Mouse (Mus musculus) forebrain, embryonic 15.5 days (tissue): ENCODE measurements around the gene Il9r. TPM values are rescaled to one million over a fixed set of nuclear protein-coding genes. Genes with fewer than 3 reads are reported as not detected.
"Not testable (repeated sequence)": the region's sequence is repeated elsewhere in the genome, so short reads cannot be mapped to it uniquely, and the experiment has no call there.

Experiments used
- ATAC-seq: fragments of 200-750 bp; cut with Nextera tagmentation; replicated peaks from 2 replicates; pipeline ENCODE4 v1.8.0; 2017; ENCODE audit warnings: mild to moderate bottlenecking, moderate TSS enrichment, moderate library complexity
- H3K27ac ChIP-seq: fragments of 300-500 bp; sonication (generic); replicated peaks from 2 replicates; pipeline ENCODE4 v1.5.1; 2015; ENCODE audit warnings: mild to moderate bottlenecking, inconsistent platforms
- H3K27me3 ChIP-seq: fragments of 300-500 bp; sonication (generic); 2 replicates; pipeline ENCODE4 v1.6.1; 2015; ENCODE audit warnings: inconsistent platforms
- H3K36me3 ChIP-seq: fragments of 300-500 bp; sonication (generic); 2 replicates; pipeline ENCODE4 v1.6.1; 2015; ENCODE audit warnings: mild to moderate bottlenecking, inconsistent platforms
- H3K4me1 ChIP-seq: fragments of 300-500 bp; sonication (generic); 2 replicates; pipeline ENCODE4 v1.6.1; 2015; ENCODE audit warnings: inconsistent platforms
- H3K4me2 ChIP-seq: fragments of 300-500 bp; sonication (generic); replicated peaks from 2 replicates; pipeline ENCODE4 v1.6.1; 2015; ENCODE audit warnings: mild to moderate bottlenecking, inconsistent platforms
- H3K4me3 ChIP-seq: fragments of 300-500 bp; sonication (generic); 2 replicates; pipeline ENCODE4 v1.5.1; 2015; ENCODE audit warnings: mild to moderate bottlenecking, inconsistent platforms
- H3K9ac ChIP-seq: fragments of 300-500 bp; sonication (generic); replicated peaks from 2 replicates; pipeline ENCODE4 v1.6.1; 2015; ENCODE audit warnings: mild to moderate bottlenecking, inconsistent platforms
- H3K9me3 ChIP-seq: fragments of 300-500 bp; sonication (generic); 2 replicates; pipeline ENCODE4 v1.6.1; 2016; ENCODE audit warnings: inconsistent platforms
- WGBS: fragments of 180-500 bp; shearing (Covaris S2); methylation state at CpG from one replicate; pipeline ENCODE4 v1.1.7; 2015; ENCODE audit warnings: mixed read lengths; 5-methylcytosine and 5-hydroxymethylcytosine counted together
- polyA plus RNA-seq: library from polyadenylated mRNA; unstranded; fragments of >200 nt; fragmentation: Nextera tagmentation; extraction: Ambion mirVana; gene quantifications from 2 replicates; pipeline ENCODE4 v1.2.1, GENCODE M21; 2015

Gene Il9r
- polyA plus RNA-seq, 1 experiment from 2014 or later: not detected

- Histone ChIP-seq H3K4me3 (no peak overlapping the region), H3K9ac (no peak overlapping the region), H3K4me1 (0 out of 2 replicates have a peak, but pooled peaks cover 8% of the 10 kb centered on the region), H3K9me3 (no peaks in the 10 kb centered on the region), H3K36me3 (no peaks in the 10 kb centered on the region; the same call in 1 of the 2 replicates), H3K27ac (no peak overlapping the region), H3K27me3 (0 out of 2 replicates have a peak, but pooled peaks cover under 1% of the 10 kb centered on the region), H3K4me2 (no peak overlapping the region)
- 92% methylated on average over 18 of the region's 18 CpGs for WGBS
- ATAC-seq: no peak
These were observed 15.5 kb upstream of the Il9r start for GRCm38 (mm10) chr11:32215372-32216162.

- no peak overlapping the region for H3K27ac ChIP-seq
- peaks cover 15% of the 10 kb centered on the region; the same call in 1 of the 2 replicates for H3K36me3 ChIP-seq
- H3K4me1 ChIP-seq: peaks cover 6% of the 10 kb centered on the region
- H3K9me3 ChIP-seq: no peaks in the 10 kb centered on the region
- no peak for ATAC-seq
- no peak overlapping the region for H3K4me3 ChIP-seq
- H3K4me2 ChIP-seq: no peak overlapping the region
- 89% methylated on average over 9 of the region's 9 CpGs for WGBS
- H3K9ac ChIP-seq: no peak overlapping the region
- no peaks in the 10 kb centered on the region for H3K27me3 ChIP-seq
These were observed 10.5 kb upstream of the Il9r start for GRCm38 (mm10) chr11:32210623-32211022.

- Histone ChIP-seq H3K4me1 (peaks cover 11% of the 10 kb centered on the region), H3K9me3 (no peaks in the 10 kb centered on the region), H3K9ac (peak within 1 kb of the TSS; percentile 72), H3K36me3 (peaks cover 15% of the 10 kb centered on the region; the same call in 1 of the 2 replicates), H3K4me3 (peak within 1 kb of the TSS; percentile 65), H3K4me2 (peak within 1 kb of the TSS; percentile 73), H3K27me3 (no peaks in the 10 kb centered on the region), H3K27ac (peak within 1 kb of the TSS; percentile 53)
- ATAC-seq: peak; percentile 100
- under 1% methylated on average over 52 of the region's 52 CpGs for WGBS
These were observed 5.2 kb upstream of the Il9r start, which contains the start of gene Snrnp25 for GRCm38 (mm10) chr11:32205058-32205873. TSS of gene Snrnp25 (plus strand) at chr11:32205415.

- H3K36me3 ChIP-seq: no peaks in the 10 kb centered on the region
- H3K9ac ChIP-seq: no peak overlapping the region
- ATAC-seq: no peak
- H3K27ac ChIP-seq: no peak overlapping the region
- no peak overlapping the region for H3K4me2 ChIP-seq
- H3K27me3 ChIP-seq: no peaks in the 10 kb centered on the region
- H3K9me3 ChIP-seq: no peaks in the 10 kb centered on the region
- H3K4me3 ChIP-seq: no peak overlapping the region
- H3K4me1 ChIP-seq: peaks cover 11% of the 10 kb centered on the region
- 81% methylated on average over 11 of the region's 11 CpGs for WGBS
These were observed 2.0 kb upstream of the Il9r start for GRCm38 (mm10) chr11:32201922-32202685.

DNA sequence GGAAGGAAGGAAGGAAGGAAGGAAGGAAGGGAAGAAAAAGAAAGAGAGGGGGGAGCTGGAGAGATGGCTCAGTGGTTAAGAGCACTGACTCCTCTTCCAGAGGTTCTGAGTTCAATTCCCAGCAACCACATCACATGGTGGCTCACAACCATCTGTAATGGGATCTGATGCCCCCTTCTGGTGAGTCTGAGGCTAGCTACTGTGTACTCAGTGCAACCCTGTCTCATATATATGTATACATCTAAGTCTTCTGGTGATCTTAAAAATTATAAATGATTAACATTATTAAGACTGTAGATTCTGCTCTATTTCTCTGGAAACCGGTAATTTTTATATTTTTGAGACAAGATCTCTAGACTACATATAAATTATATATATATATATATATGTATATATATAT is 913 bp upstream of the Il9r start:
- H3K4me2 ChIP-seq: not testable (repeated sequence)

GRCm38 (mm10) chr11:32199230-32199629 is 849 bp downstream of the Il9r start:
- Histone ChIP-seq H3K27ac (no peak overlapping the region), H3K4me2 (no peak overlapping the region), H3K36me3 (no peaks in the 10 kb centered on the region), H3K4me3 (no peak overlapping the region), H3K9ac (no peak overlapping the region), H3K9me3 (no peaks in the 10 kb centered on the region), H3K27me3 (no peaks in the 10 kb centered on the region), H3K4me1 (no peaks in the 10 kb centered on the region)
- no peak for ATAC-seq
- WGBS: 39% methylated on average over 6 of the region's 6 CpGs

More for the DNA sequence above, 913 bp upstream of the Il9r start:
- not testable (repeated sequence) for H3K27ac ChIP-seq, ATAC-seq, H3K9ac ChIP-seq, H3K27me3 ChIP-seq, H3K9me3 ChIP-seq, H3K36me3 ChIP-seq, H3K4me3 ChIP-seq, H3K4me1 ChIP-seq
- 77% methylated on average over 1 of the region's 1 CpGs for WGBS

DNA sequence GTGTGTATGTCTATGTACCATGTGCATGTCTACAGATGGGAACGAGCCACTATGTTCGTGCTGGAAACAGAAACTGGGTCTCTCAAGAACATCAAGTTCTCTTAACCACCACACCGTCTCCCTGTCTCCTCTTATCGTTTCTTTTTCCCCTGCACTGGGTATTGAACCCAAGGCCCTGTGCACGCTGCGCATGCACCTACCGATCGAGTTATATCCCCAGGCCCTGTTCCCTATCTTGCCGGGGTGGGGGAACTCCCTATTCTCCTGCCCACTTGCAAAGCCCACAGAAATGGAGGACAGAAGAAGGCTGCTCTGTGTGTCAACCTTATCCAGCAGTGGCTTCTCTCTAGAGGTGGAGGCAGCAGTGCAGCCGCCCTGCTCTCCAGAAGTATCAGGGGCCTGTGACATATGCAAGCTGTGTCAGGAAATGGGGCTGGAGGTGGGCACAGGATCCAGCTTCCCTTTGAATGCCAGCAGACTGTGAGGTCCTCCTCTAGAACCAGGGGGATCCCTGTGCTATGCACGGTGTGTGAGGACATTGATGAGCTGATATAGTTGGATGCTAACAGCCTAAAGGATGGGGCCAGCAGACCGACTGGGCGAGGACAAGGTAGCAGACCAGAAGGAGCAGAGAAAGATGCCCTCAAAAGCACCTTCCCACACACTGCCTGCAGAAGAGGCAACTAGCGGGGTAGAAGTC is 1.7 kb downstream of the Il9r start:
- Histone ChIP-seq H3K4me1 (no peaks in the 10 kb centered on the region), H3K27me3 (no peaks in the 10 kb centered on the region), H3K4me3 (no peak overlapping the region), H3K36me3 (no peaks in the 10 kb centered on the region), H3K9me3 (no peaks in the 10 kb centered on the region), H3K27ac (no peak overlapping the region), H3K4me2 (no peak overlapping the region), H3K9ac (no peak overlapping the region)
- ATAC-seq: no peak
- 72% methylated on average over 14 of the region's 14 CpGs for WGBS

- WGBS: 78% methylated on average over 3 of the region's 3 CpGs
- no peak overlapping the region for H3K4me2 ChIP-seq
- H3K4me1 ChIP-seq: no peaks in the 10 kb centered on the region
- no peak overlapping the region for H3K27ac ChIP-seq
- H3K9me3 ChIP-seq: no peaks in the 10 kb centered on the region
- no peaks in the 10 kb centered on the region for H3K27me3 ChIP-seq
- no peak for ATAC-seq
- H3K9ac ChIP-seq: no peak overlapping the region
- H3K4me3 ChIP-seq: no peak overlapping the region
- H3K36me3 ChIP-seq: no peaks in the 10 kb centered on the region
These were observed 2.3 kb downstream of the Il9r start for GRCm38 (mm10) chr11:32197766-32198165.

DNA sequence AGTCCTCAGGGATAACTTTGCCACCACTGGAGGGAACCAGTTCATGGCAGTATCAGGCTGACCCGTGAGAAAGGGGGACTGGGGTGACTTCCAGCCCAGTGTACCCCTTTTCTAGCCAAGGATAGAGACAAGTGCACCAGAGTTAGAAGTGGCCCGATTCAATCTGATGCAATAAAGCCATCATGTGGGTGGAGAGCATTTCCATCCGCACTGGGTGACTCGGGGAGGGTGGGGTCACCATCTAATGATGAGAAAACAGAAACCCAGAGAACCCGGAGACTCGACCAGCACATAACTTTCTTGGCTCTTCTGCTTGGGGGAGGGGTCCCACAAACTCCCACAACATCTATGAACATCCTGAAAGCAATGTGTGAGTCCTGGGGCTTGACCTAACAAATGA is 3.4 kb downstream of the Il9r start:
- Histone ChIP-seq H3K4me1 (no peaks in the 10 kb centered on the region), H3K27me3 (no peaks in the 10 kb centered on the region), H3K36me3 (no peaks in the 10 kb centered on the region), H3K9ac (no peak overlapping the region), H3K4me2 (no peak overlapping the region), H3K27ac (no peak overlapping the region), H3K9me3 (no peaks in the 10 kb centered on the region), H3K4me3 (no peak overlapping the region)
- no peak for ATAC-seq
- 81% methylated on average over 6 of the region's 6 CpGs for WGBS

- no peak overlapping the region for H3K9ac ChIP-seq
- no peak overlapping the region for H3K4me3 ChIP-seq
- H3K36me3 ChIP-seq: no peaks in the 10 kb centered on the region
- no peaks in the 10 kb centered on the region for H3K27me3 ChIP-seq
- H3K9me3 ChIP-seq: no peaks in the 10 kb centered on the region
- 29% methylated on average over 11 of the region's 11 CpGs for whole genome bisulfite sequencing
- H3K27ac ChIP-seq: no peak overlapping the region
- no peak for ATAC-seq
- H3K4me2 ChIP-seq: no peak overlapping the region
- no peaks in the 10 kb centered on the region for H3K4me1 ChIP-seq
These were observed 4.1 kb downstream of the Il9r start for GRCm38 (mm10) chr11:32195867-32196540.

GRCm38 (mm10) chr11:32194626-32195025 is 5.5 kb downstream of the Il9r start:
- H3K27ac ChIP-seq: no peak overlapping the region
- H3K36me3 ChIP-seq: no peaks in the 10 kb centered on the region
- H3K27me3 ChIP-seq: no peaks in the 10 kb centered on the region
- ATAC-seq: no peak
- no peaks in the 10 kb centered on the region for H3K9me3 ChIP-seq
- 80% methylated on average over 5 of the region's 5 CpGs for WGBS
- no peak overlapping the region for H3K9ac ChIP-seq
- H3K4me2 ChIP-seq: no peak overlapping the region
- H3K4me3 ChIP-seq: no peak overlapping the region
- H3K4me1 ChIP-seq: no peaks in the 10 kb centered on the region
